Mouse (Mus musculus) E14TG2a.4 (cell line): Measurements from ENCODE around the gene Cep41.

Source experiments
- CTCF ChIP-seq: conservative IDR thresholded peaks from 2 replicates; pipeline ENCODE4 v1.5.1; 2014; ENCODE audit warnings: low read length
- NANOG ChIP-seq: IDR thresholded peaks from 2 replicates; pipeline ENCODE4 v1.6.1; 2014; ENCODE audit warnings: borderline replicate concordance, low read length, mixed read lengths
- POU5F1 ChIP-seq: IDR thresholded peaks from 2 replicates; pipeline ENCODE4 v1.6.1; 2014; ENCODE audit warnings: low read length, borderline replicate concordance

DNA sequence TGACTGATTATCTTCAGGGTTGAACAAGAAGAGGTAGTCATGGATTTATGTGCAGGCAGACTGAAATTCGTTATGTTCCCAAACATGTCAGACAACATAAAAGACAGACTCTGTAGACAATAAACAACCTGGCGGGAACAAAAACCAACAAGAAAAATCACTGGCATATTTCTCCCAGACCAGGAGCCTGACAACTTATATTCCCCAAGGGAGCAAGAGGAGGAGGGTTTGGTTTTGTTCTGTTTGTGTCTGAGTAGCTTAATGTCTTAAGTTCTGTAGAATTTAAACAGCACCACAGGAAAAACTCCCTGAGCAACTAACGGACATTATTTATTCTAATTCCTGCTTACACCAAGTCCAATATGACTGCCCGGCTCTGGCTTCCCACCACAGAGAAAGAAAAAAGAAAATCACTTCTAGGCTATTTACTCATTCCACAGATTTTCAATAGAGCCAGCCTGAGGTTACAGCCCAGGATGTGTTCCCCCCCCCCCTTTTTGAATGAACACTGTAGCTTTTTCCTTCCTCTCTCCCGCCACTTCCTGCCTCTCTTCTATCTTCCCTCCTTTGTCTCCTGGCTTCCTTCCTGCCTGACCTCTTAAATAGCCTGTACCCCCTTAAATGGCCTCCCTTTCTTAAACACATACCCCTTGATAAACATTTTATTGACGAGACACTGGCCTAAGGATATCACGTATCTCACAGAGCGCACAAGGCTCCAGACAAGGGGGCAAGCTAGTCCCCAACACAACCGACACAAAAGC, 40.9 kb downstream of the Cep41 start:
- TF ChIP-seq CTCF (no peak), NANOG (no peak), POU5F1 (no peak)
